Mouse (Mus musculus): ENCODE data around the gene Nudt2.

The Nudt2 gene

DNA sequence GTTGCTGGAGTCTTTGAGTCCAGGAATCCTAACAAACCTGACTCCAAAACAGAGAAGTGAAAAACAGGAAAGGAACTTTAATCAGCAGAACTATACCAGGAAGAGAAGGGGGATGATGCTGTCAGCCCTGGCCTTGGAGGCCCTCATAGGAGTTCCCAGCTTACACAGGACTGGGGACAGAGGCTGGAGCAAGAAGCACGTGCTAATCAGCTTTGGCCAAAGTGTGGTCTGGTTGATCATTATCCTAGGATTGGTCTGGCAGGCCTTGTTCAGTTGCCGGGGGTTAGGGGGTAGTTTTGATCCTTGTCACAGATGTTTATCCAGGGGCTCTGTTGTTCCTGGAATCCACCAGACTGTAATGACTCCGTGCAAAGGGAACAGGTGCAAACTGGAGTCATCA, 29.4 kb downstream of the Nudt2 start:
- DNase-seq (ENCODE audit: low spot score) = no peak

DNA sequence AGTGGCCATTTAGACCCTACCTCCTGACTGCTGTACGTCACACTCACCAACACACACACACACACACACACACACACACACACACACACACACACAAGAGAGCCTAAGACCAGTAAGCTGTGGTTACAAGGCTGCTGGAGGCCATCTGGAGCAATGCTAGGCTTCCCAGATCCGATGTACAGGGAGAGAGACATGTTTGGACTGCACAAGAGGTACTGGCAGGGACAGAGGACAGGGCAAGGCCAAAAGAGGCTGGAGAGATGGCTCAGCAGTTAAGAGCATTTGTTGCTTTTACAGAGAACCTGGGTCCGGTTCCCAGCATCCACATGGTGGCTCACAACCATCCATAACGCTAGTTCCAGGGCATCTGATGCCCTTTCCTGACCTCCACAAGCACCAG, 30.1 kb downstream of the Nudt2 start:
- no peak for DNase-seq (ENCODE audit: low spot score)

DNA sequence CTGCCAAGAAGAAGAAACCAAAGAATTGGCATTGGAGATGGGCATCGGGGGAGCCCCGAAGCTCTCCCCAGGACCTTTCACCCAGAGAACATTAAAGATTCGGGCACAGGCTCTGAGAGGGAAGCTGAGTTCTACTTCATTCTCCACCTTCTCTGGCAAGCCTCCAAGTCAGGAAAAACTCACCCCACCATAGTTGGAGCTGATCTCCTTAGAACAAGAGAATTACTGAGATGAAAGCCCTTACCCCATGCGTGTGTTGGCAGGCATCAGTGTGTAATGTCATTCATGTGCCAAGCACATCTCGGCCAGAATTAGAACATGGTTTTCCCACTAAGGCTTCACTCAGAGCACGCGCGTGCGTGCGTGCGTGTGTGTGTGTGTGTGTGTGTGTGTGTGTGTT, 30.9 kb downstream of the Nudt2 start:
- no peak for DNase-seq (ENCODE audit: low spot score)

DNA sequence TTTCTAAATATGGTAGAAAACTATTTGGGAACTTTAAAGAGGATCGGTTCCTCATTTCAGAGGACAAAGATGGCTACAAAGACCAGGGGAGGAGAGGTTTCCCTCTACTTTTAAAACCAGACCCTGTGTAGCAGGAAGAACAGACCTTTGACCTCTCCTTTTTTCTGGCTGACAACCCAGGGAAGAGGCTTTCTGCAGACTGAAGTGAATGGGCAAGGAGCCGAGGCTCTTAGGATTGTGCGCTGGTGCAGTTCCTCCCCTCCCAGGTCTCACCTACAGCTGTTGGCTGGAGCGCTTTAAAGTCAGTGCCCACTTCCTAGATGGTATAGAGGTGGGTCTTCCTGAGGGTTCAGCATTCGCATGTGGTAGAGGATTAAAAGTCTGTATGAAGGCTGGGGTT, 32.1 kb downstream of the Nudt2 start:
- no peak for DNase-seq (ENCODE audit: low spot score)

DNA sequence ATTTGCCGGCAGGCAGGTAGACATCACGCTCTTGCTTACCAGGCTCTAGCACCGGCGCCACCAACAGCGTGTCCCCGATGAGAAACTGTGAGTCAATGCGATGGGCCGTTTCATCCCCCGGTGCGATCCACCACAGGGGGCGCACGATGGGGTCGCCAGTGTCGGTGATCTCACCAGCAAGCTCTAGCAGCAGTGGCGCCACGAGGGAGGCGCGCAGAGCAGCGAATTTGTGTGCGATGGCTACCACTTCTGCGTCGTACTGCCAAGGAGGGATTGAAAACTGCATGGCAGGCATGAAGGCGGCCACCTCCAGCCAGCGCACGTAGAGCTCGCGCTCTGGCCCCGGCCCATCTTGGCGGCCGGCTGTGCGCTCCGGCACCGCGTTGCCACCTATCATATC, 32.6 kb downstream of the Nudt2 start:
- no peak for DNase-seq (ENCODE audit: low spot score)

DNA sequence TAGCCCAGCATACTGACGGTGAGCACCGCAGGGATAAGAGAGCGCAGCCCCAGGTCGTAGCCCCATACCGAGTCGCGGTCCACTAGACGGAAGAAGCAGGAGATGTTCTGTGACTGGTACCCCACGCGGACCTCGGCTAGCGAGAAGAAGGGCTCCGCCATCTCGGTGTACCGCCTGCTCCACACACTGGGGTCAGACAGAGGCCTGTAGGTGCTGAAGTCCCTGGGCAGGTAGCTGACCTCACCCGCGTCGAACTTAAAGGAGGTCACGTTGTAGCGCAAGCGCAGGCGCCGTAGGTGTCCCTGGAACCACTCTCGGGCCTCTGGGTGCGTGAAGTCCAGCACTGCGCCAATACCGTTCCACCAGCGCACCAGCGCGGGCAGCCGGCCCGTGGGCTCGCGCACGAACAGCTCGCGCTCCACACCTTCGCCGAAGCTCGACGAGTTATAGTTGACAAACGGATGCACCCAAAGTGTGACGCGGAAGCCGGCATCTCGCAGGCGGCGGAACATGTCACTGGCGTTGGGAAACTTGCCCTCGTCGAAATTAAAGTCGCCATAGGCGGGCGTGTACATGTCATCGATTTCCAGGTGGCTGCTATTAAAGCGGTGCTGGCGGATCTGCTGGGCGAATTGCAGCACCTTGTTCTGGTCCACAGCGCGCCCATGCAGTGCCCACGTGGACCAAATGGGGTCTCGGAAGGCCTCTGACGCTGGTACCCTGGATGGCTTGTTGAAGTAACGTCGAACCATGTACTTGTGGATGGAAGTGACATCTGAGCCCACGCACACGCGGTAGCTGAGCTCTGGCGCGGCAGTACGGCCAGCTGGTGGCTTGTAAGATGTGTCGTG, 33.3 kb downstream of the Nudt2 start:
- DNase-seq (ENCODE audit: low spot score) = no peak

DNA sequence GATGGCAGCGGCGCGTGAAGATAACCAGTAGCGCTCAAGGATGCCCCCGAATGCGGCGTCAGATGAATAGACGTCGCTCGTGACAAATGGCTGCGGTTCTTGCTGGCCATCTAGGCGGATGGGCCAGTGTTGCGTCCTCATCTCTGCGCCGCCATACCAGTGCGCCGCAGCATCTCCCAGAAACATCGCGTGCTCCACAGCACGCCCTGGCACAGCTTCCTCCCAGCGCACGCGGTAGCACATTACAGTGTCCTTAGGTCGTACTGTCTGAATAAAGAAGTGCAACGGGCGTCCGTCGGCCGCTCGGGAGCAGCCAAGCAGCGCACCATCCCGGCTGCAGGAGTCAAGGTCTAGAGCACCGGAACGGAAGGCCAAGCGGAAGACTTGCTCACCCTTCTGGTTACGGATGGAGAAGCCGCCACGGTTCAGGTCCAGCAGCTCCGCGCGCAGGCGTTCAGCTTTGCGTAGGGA, 34.0 kb downstream of the Nudt2 start:
- DNase-seq (ENCODE audit: low spot score) = no peak

DNA sequence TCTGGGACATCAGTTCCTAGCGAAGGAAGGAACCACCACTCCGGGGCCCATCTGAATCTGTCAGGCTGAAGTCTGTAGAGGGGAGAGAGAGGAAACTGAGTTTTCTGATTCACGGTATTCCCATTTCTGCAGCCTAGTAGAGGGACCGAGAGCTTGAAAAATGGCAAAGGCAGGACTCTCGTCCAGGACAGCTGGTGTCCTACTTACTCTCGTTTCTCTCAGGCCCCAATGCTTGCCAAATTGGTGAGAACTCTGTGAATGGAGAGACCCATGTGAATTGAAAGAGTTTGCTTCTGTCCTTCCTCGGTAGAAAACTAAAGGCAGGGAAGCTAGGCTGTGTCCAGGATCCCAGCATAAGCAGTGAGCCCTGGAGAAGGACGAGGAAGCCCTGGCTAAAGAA, 34.7 kb downstream of the Nudt2 start:
- no peak for DNase-seq (ENCODE audit: low spot score)

DNA sequence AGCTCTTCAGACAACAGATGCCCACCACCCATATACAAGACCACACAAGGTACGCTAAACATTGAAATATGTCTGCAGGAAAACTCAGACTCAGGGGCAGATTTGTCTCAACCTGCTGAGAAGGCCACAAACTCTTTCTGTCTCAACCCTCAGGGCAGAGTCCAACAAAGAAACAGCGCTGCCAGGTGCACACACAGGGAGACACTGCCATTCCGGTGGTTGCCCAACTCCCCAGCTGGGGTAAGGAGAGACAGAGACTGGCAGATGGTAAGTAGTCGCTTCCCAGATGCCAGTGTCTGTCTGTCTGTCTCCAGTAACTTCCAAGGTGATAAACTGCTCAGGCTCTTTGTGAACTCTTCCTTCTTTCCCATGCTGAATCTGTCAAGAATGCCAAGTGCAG, 35.8 kb downstream of the Nudt2 start:
- no peak for DNase-seq (ENCODE audit: low spot score)

DNA sequence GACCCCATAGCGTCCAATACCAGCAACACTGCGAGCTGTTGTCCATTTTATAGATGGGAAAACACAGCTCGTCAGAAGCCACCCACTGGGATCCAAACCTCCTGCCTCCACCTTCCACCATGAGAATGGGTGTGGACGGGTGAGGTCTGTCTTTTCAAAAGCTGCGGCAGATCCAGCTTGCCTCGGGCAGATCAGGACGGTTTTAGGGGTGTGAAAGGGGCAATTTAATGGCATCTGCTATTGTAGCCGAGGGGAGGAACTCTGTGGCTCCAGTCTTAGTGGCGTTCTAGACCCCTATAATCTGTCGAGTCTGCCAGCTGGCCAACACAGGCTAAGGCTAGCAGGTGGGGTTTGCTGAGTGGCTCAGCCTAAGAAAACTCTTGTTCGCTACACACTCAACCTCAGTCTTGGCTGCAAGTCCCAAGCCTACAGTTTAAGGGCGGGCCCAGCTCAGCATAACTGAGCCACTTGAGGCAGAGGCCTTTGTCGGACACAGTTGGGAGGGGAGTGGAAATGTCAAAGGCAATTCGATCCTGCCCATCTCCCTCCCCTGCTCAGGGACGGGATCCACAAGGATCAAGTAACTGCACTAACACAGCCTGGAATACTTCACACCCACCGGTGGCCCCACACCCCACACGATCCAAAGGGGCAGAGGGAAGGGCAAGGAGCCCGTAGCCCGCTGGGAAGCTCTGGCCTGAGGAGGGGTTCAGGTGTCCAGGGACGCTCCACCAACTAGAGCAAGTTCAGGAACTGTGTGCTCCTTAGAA, 37.4 kb downstream of the Nudt2 start:
- no peak for DNase-seq (ENCODE audit: low spot score)

DNA sequence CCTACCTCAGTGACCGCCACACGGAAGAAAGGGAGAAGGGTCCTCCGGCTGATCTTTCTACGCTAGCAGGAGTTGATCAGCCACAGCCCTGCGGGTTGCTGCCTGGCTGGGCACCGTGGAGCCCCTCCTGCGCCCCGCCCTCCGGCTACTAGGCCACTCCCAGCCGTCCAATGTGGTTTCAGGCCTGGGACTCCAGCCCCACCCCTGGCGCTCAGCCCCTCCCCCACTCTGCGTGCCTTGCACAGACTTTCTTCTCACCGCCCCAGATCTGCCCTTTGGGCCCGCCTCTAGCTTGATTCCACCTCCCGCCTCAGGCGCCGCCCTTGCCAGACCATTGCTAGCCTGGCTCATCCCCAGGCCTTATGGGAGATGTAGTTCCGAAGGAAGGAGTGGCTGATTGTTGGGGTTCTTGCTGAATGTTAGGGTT, 38.0 kb downstream of the Nudt2 start, which contains the start of gene AI464131:
Gene AI464131, minus strand, starts transcription at position 91 of the 427 bp plus-strand sequence.
- peak; percentile 95 for DNase-seq (ENCODE audit: low spot score)

DNA sequence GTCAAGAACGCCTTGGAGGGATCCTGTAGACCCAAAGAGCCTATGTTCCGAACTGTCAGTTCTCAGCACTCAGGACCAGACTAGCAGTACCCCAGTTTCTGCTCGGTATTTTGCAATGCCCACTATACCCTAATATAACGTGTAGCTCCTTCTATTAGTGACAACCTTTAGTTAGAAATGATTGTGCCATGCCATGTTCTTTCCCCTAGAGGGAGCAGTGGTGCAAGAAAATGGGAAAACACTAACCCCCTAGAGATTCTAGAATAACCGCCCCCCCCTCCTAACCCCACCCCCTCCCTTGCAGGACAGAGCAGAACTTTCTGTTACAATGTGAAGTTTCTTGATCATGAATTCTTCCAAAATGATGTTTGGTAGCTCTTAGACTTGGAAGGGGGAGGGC, 39.4 kb downstream of the Nudt2 start:
- DNase-seq (ENCODE audit: low spot score) = no peak

DNA sequence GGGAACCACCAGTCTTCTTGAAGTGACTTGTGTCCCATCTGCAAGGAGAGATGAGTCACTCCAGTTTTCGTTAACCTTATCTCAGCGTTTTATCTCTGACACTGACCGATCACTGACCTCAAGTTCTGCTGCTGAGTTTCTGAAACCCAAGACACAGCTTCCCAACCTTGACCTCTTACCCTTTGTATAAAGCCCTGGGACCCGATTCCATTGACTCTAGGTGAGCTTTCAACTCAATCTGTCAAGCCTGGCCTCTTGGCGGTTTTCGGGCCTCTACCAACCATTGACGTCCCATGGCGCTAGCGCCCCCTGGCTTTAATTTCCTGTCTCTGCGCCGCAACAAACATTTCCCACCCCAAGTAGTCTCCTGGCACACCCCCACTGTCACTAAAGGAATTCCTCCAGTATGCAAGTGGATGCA, 40.2 kb downstream of the Nudt2 start:
- DNase-seq (ENCODE audit: low spot score) = no peak

DNA sequence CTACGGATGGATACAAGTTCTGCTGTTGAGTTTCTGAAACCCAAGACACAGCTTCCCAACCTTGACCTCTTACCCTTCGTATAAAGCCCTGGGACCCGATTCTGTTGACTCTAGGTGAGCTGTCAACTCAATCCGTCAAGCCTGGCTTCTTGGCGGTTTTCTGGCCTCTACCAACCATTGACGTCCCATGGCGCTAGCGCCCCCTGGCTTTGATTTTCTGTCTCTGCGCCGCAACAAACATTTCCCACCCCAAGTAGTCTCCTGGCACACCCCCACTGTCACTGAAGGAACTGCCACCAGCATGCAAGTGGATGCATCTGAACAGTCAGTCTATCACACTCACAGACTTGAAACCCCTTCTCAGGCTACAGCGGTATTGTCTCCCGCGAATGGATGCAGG, 41.2 kb downstream of the Nudt2 start:
- DNase-seq (ENCODE audit: low spot score) = no peak

DNA sequence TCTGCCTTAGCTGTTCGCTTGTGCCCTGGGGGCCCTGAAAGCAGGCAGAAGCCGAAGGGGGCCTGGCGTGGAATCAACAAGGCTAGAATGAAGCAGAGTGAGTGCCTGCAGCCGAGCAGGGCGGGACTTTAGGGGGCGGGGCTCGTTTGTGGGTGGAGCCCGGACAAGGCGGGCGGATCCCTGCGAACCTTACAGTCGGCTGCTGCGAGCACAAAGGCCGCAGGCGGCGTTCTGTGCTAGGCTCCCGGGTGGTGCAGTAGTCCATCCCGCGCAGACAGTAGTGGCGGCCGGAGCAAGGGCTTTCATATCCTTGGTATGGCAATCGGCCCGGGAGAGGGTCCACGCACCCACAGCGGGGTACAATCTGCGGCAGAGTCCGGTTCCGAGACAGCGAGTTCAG, 42.0 kb downstream of the Nudt2 start:
- peak; percentile 44 for DNase-seq (ENCODE audit: low spot score)

DNA sequence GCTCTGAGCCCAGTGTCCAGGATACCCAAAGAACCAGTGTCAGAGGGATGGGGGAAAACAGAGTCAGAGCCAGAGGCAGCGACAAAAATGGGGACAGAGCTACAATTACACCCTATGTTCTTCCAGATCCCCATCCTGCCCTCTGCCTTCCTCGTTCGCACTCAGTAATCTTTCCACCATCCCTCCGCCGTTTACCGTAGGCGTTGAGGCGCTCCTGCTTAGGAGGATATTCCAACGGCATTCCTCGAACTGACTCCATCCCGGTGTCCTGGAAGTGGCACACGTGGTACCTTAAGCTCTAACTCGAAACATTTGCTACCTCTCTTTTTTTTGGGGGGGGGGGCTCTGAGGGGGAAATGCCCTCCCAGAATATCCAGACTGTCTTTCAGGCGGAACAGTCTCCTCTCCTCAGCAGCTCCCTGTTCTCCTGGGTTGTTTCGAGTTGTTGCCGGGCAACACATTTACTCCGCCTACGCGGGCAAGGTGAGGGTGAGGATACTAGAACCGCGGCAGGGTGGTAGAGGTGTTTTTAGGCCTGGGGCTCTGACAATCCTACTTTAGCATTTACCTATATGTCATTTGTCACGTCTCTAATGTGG, 42.5 kb downstream of the Nudt2 start:
- no peak for DNase-seq (ENCODE audit: low spot score)

DNA sequence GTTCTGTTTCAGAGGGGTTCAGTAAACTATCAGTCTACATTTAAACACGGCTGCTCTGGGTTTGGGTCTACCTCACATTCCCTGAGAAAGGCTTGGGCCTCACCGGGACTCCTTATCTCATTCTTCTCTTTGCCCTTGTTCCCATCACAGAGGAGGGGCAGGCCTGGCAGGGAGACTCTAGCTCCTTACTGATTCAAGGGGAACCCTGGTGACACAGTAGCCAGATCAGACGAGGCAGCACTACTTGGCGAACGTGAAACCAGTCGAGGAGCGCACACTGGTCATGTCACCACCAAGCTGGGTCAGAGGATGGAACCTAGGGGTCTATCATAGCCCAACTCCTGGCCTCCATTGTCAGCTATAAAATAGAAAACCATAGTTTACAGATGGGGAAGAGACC, 43.0 kb downstream of the Nudt2 start:
- DNase-seq (ENCODE audit: low spot score) = no peak

DNA sequence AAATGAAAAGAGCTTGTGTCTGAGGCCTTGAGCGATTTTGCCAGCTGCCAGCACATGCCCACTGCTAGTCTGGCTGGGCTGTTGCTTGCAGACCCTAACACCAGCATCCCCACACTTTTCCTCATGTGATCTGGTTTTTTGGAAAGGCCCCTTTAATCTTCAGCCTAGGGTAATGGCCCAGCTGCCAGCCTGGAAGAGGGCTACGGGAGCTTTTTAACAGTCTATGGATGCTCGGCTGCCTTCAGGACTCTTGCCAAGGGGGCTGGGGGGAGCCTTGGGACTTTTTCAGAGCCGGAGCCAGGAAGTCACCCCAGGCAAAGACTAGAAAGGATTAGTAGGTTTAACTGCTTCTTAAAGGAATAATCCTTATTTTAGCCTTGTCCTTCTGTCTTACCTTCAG, 48.4 kb downstream of the Nudt2 start:
- no peak for DNase-seq (ENCODE audit: low spot score)

DNA sequence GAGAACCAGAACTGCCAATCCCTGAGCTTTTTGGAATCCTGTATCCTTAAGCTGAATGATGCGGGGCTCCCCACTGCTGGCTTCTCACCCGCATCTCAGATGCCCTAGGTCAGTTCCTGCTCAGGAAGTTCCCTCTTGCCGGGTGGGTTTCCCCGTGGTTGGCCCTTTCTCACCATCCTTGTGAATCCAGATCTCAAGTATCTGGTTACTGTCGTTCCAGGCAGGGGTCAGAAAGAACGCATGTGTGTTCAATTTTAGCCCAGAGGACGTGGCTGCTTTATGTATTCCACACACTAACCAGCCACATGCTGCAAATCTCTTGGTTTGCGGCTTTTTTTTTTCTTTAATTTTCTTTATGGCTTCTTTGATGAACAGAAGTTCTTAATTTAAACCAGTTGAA, 48.8 kb downstream of the Nudt2 start:
- no peak for DNase-seq (ENCODE audit: low spot score)

DNA sequence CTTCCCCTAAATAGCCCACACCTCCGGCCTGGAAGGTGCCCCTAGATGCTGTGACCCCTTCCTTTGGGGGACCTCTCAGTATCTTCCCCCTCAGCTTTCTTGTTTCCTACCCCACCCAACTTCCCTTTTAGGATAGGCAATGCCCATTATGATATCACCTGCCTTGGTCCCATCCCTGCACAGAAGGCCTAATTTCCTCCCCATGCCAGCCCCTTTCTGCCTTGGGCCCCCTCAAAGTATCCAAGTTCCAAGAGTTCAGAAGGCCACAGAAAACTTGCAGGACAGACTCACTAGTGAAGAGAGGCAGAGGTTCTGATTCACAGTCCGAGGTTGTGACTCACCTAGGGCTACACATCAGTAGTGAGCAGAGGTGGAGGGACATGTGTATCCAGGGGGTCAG, 52.3 kb downstream of the Nudt2 start, which contains the start of gene 1110017D15Rik:
Gene 1110017D15Rik, minus strand, starts transcription at position 101 of the 400 bp plus-strand sequence.
- no peak for DNase-seq (ENCODE audit: low spot score)

DNA sequence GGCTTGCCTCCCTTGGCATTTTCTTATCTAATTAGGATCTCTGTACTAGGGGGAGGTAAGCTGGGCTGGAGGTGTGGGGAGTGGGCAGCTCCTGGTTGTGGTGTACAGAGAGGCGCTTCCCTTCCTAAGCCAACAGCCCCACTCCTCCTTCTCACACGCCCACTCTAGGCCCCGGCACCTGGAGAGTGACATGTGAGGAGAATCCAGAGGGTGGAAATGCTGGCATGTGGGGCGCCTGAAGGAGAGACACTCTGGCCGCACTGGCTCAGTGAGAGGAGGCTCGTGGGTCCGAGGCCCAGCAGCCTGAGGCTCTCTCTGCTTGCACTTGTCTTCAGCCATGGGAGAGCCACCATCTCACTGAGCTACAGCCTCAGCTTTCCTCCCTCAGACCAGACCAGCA, 53.4 kb downstream of the Nudt2 start:
- no peak for DNase-seq (ENCODE audit: low spot score)

DNA sequence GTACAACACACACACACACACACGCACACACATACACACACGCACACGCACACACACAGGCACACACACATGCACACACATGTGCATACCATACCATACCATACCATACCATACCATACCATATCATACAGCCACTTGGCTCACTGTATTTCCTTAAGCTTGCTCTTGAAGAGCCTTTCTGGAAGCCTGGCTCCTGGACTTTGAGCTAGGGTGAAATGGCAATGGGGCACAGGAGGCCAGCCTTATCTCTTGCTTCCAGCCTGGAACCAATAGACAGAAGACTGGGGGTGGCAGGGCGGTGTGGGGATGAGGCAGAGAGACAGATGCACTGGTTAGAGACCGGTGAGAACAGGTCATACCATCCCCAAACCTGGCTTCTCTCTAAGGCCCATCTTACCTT, 54.2 kb downstream of the Nudt2 start:
- no peak for DNase-seq (ENCODE audit: low spot score)

DNA sequence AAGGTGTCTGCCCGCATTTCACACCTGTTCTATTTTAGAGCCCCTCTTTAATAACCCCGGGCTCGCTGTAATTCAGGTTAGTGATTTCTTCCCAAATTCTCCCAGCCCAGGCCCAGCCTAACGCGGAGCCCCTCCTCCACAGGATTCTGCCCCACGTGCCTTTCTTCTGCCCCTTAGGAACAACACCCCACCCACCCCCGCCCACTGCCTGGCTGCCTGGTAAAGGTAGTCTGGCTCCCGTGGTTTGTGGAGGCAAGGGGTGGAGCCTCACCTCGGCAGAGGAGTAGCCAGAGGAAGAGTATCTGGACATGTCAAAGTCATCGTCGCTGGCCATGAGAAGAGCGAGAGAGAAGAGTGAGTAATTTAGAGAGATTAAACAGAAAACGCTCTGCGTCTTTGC, 55.7 kb downstream of the Nudt2 start:
- no peak for DNase-seq (ENCODE audit: low spot score)

Data from urinary bladder, postnatal 10 days (tissue).